Mouse (Mus musculus) liver, adult 2 months (tissue): ENCODE results near the gene Smpd2.

Experiments used
- CTCF ChIP-seq: fragments of 200-500 bp; IDR thresholded peaks from 2 replicates; pipeline ENCODE4 v1.5.1; 2011; ENCODE audit warnings: low read depth, low read length, control low read depth
- POLR2A ChIP-seq: fragments of 200-500 bp; IDR thresholded peaks from 2 replicates; pipeline ENCODE4 v1.6.1; 2011; ENCODE audit warnings: low read length, control low read depth; ENCODE audit not compliant: insufficient read depth; ENCODE audit errors: extremely low read depth

DNA sequence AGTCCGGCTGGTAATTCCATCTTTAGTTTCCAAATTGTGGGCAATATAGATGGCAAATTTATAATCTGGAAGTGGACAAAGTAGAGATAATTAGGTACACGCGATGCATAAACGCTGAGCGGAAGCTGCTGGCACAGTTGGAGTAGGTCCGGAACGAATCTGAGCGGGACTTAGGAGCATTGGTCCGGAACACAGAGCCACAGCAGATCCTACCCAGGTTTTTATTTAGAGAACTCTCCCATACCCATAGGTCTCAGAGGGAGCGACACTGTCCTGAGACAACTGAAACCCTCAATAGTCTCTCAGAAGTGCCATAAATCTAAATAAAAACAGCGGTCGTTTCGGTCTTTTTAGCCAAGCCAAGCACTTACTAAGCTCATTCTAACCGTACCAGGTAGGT lies 40.5 kb downstream of the Smpd2 start:
- TF ChIP-seq POLR2A (no peak), CTCF (no peak)
